Mouse (Mus musculus): ENCODE data around the gene Jade3.

Jade3 gene

DNA sequence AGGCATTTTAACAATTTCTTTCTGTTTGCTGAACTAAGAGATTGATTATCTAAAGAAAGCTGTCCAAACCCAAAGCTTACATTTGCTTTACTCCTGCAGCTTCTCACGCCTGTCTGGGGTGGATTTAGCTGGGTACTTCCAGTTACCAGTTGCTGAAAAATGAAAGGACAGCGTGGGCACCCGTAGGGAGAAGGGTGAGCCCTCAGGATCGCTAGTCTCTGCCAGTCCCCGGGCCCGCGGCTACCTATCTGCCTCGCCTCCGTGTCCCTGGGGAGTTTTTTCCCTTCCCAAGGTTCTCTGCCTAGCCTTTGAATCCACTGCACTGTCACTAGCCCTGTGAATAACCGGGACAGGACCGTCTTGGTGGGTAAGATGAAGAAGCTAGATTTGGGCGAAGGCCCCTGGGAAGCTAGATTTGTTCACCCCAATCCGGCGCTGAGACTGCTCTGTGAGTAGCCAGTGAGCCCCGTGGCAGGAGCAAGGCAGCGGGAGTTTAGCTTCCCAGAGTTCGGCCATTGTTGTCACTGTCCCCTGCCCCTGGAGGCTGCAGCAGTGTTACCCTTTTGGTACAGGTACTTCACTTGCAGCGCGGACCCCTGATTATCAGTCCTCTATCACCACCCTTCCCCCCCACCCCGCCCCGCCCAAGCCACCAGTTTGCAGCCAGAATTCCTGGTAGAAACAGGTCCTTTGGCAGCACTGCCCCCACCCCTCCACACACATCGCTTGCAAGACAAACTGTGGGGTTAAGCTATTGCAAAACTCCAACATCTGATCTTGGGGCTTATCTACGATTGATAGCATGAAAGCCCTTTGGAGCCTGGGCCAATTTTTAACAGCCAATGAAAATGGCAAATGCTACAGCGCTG is 122.8 kb downstream of the Jade3 start:
- DNase-seq (ENCODE audit: inconsistent ontology term) = peak; percentile 37

DNA sequence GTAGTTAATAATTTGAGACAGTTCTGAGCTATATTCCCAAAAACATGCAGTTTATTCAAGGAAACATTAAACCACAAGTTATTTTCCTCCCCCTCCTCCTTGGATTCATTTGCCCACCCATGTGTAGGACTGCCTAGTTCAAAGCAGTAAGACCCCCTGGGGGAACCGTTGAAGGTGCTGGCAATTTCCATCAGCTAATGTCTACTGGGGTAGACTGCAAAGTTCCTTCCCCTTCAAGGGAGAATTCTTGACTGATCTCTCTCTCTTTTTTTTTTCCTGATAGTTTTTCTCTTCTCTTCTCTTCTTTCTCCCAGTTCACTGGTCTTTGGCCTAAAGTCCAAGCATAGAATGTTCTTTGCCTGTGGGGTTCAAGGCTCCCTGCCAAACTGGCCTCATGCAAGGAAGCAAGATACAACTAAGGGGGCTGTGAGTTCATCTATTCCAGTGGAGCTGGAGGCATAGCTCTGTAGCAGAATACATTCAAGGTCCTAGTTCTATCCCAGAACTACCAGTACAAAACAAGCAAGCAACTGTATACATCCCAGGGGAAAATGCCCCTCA is 123.5 kb downstream of the Jade3 start:
- no peak for DNase-seq (ENCODE audit: inconsistent ontology term)

DNA sequence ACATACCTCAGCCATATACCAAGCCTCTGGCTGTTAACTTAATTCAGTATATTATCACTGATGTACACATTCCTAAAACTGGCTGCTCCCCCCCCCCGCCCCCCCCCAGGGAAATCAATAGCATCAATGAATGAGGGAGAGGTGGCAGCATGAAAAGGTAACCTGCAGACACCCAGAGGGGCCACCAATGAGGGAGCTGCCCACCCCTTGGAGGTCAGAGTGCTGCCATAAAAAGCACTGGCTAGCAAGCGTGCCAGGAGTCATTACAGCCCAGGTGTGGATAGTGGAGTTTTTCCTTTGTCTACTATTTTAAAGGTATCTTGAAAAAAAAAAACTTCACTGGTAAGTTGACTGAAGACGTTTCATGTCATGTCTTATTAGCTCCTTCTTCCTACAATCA is 124.0 kb downstream of the Jade3 start, which contains the start of gene Rgn:
Rgn (plus strand) TSS at position 256 of the 400 bp plus-strand sequence.
- DNase-seq (ENCODE audit: inconsistent ontology term) = no peak

DNA sequence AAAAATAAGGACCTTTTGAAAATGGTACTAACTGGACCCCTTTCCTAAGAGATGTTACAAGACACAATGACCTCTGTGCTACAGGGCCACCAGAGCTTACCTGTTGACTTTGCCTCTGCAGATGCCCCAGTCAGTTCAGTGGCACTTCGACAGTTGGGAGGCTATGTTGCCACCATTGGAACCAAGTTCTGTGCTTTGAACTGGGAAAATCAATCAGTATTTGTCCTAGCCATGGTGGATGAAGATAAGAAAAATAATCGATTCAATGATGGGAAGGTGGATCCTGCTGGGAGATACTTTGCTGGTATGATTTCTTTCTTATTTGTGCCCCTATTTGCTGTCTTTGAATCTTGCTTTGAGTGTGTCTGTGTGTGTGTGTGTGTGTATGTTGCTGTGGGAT is 126.7 kb downstream of the Jade3 start:
- no peak for DNase-seq (ENCODE audit: inconsistent ontology term)

DNA sequence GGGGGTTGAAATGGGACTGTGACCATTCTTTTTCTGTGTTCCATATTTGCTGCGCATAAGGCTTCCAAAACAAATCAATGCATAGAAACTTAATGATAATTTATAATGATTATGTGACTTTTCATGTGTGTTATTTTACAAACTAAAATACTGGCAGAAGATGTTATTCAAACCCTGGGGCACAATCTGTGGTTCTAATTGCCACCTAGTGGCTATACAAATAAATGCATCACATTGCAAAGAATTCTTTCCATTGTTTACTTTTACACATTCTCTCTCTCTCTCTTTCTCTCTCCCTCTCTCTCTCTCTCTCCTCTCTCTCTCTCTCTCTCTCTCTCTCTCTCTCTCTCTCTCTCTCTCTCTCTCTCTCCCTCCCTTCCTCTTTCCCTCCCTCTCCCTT is 136.4 kb downstream of the Jade3 start:
- no peak for DNase-seq (ENCODE audit: inconsistent ontology term)

DNA sequence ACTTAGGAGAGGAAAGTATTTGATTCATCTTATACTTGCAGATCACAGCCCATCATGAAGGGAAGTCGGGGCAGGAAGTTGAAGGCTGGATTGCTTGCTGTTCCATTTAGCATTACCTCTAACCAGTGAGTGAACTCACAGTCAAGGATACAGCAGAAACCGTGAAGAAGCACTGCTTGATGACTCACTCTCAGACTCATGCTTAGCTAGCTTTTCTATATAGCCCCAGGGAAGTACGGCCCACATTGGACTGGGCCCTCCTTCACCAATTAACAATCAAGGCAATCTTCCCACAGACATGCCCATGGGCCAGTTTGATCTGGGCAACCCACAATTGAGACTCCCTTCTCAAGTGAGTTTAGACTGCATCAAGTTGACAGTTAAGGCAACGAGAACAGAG is 138.5 kb downstream of the Jade3 start:
- DNase-seq (ENCODE audit: inconsistent ontology term) = peak; percentile 24
